ENCODE assay signal across 8 mouse cellular contexts in the genomic region with DNA sequence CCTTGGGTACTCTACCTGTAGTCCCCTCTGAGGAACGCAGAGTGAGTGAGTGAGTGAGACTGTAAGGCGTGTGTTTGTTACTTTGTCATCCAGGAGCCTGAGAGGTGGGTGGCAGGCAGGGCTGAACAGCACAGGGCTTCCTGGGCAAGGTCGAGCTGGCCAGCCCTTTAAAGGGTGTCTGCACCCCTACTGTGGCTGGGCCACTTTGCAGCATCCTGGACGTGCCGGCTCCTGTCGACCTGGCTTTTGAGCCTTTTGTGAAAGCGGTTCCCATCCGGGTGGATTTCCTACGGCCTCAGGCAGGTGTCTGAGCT. TPM values are rescaled to one million over a fixed set of nuclear protein-coding genes. Genes with fewer than 3 reads are reported as not detected.
DNase-seq lines count a peak whose midpoint lies in the region; ATAC-seq and TF ChIP-seq lines count a peak whose summit lies in the region.

No protein-coding gene starts in this region.

- no peaks in the 10 kb centered on the region for H3K9me3 ChIP-seq in kidney, postnatal 0 days (replicated peaks; ENCODE audit: low read length)
- no peaks in the 10 kb centered on the region for H3K9me3 ChIP-seq in embryonic facial prominence, embryonic 11.5 days (replicated peaks; ENCODE audit: control insufficient read depth, low read length)
- no peaks in the 10 kb centered on the region for H3K9me3 ChIP-seq in intestine, embryonic 16.5 days (ENCODE audit: control insufficient read depth, low read length)
- no peaks in the 10 kb centered on the region for H3K9me3 ChIP-seq in midbrain, embryonic 13.5 days

- H3K27me3 ChIP-seq in kidney, postnatal 0 days (ENCODE audit: insufficient read depth, low read length): no peaks in the 10 kb centered on the region
- H3K27me3 ChIP-seq in embryonic facial prominence, embryonic 11.5 days (ENCODE audit: control insufficient read depth, insufficient read depth, low read length): no peaks in the 10 kb centered on the region
- H3K27me3 ChIP-seq in intestine, embryonic 16.5 days (replicated peaks; ENCODE audit: control insufficient read depth, insufficient read depth, low read length): no peaks in the 10 kb centered on the region
- H3K27me3 ChIP-seq in midbrain, embryonic 13.5 days: no peaks in the 10 kb centered on the region

- 0 out of 2 replicates have a peak overlapping the region, but pooled peaks have one; percentile 6 for H3K4me3 ChIP-seq in kidney, postnatal 0 days (replicated peaks; ENCODE audit: low read depth, low read length)
- H3K4me3 ChIP-seq in embryonic facial prominence, embryonic 11.5 days (ENCODE audit: low read depth, low read length): no peak overlapping the region
- H3K4me3 ChIP-seq in intestine, embryonic 16.5 days (ENCODE audit: low read length): peak overlapping the region; percentile 28
- no peak overlapping the region for H3K4me3 ChIP-seq in midbrain, embryonic 13.5 days (replicated peaks)

- ATAC-seq in kidney, postnatal 0 days (replicated peaks; ENCODE audit: low FRiP score, low read depth): peak; percentile 34
- ATAC-seq in embryonic facial prominence, embryonic 11.5 days (replicated peaks; ENCODE audit: insufficient number of reproducible peaks, low FRiP score, low TSS enrichment, low read depth): peak; percentile 46; the same call in 1 of the 2 replicates
- ATAC-seq in intestine, embryonic 16.5 days: peak; percentile 42
- 0 out of 2 replicates have a peak, but pooled peaks have one; percentile 21 for ATAC-seq in midbrain, embryonic 13.5 days

- 8% methylated on average over 9 of the region's 9 CpGs for WGBS in kidney, postnatal 0 days
- under 1% methylated on average over 9 of the region's 9 CpGs for WGBS in embryonic facial prominence, embryonic 11.5 days
- WGBS in intestine, embryonic 16.5 days: 8% methylated on average over 9 of the region's 9 CpGs
- 3% methylated on average over 9 of the region's 9 CpGs for WGBS in midbrain, embryonic 13.5 days

- peaks cover 23% of the 10 kb centered on the region for H3K4me1 ChIP-seq in kidney, postnatal 0 days (replicated peaks; ENCODE audit: insufficient read depth, low read length)
- H3K4me1 ChIP-seq in embryonic facial prominence, embryonic 11.5 days (ENCODE audit: control insufficient read depth, insufficient read depth, low read length): peaks cover 14% of the 10 kb centered on the region
- H3K4me1 ChIP-seq in intestine, embryonic 16.5 days (ENCODE audit: control insufficient read depth, insufficient read depth, low read length): peaks cover 31% of the 10 kb centered on the region
- peaks cover 21% of the 10 kb centered on the region for H3K4me1 ChIP-seq in midbrain, embryonic 13.5 days (replicated peaks)

- peak overlapping the region; percentile 47 for H3K4me2 ChIP-seq in kidney, postnatal 0 days (ENCODE audit: low read length)
- H3K4me2 ChIP-seq in embryonic facial prominence, embryonic 11.5 days (ENCODE audit: low read depth, low read length): peak overlapping the region; percentile 33
- peak overlapping the region; percentile 42 for H3K4me2 ChIP-seq in intestine, embryonic 16.5 days (ENCODE audit: low read depth, low read length)
- peak overlapping the region; percentile 20; the same call in 1 of the 2 replicates for H3K4me2 ChIP-seq in midbrain, embryonic 13.5 days (replicated peaks)

- no peaks in the 10 kb centered on the region for H3K36me3 ChIP-seq in kidney, postnatal 0 days (ENCODE audit: insufficient read depth, low read length)
- no peaks in the 10 kb centered on the region for H3K36me3 ChIP-seq in embryonic facial prominence, embryonic 11.5 days (replicated peaks; ENCODE audit: control insufficient read depth, insufficient read depth, low read depth, low read length)
- no peaks in the 10 kb centered on the region for H3K36me3 ChIP-seq in intestine, embryonic 16.5 days (ENCODE audit: control insufficient read depth, insufficient read depth, low read length)
- H3K36me3 ChIP-seq in midbrain, embryonic 13.5 days: peaks cover 5% of the 10 kb centered on the region

- TF ChIP-seq CTCF in kidney, postnatal 0 days (IDR thresholded peaks at IDR 0.05; ENCODE audit: low read depth): no peak

- H3K27ac ChIP-seq in kidney, postnatal 0 days: peak overlapping the region; percentile 91
- peak overlapping the region; percentile 83 for H3K27ac ChIP-seq in embryonic facial prominence, embryonic 11.5 days (replicated peaks; ENCODE audit: low read depth, low read length)
- H3K27ac ChIP-seq in intestine, embryonic 16.5 days (ENCODE audit: low read length): no peak overlapping the region; the same call in 1 of the 2 replicates
- no peak overlapping the region for H3K27ac ChIP-seq in midbrain, embryonic 13.5 days

- peak overlapping the region; percentile 10; the same call in 1 of the 2 replicates for H3K9ac ChIP-seq in kidney, postnatal 0 days (ENCODE audit: low read depth, low read length)
- H3K9ac ChIP-seq in embryonic facial prominence, embryonic 11.5 days (replicated peaks; ENCODE audit: low read length): no peak overlapping the region
- peak overlapping the region; percentile 45 for H3K9ac ChIP-seq in intestine, embryonic 16.5 days (ENCODE audit: low read depth, low read length)
- H3K9ac ChIP-seq in midbrain, embryonic 13.5 days (replicated peaks): no peak overlapping the region

- DNase-seq in kidney, postnatal 0 days (ENCODE audit: low spot score): no peak
- DNase-seq in kidney, adult 8-10 months: no peak
- peak; percentile 44 for DNase-seq in embryonic facial prominence, embryonic 11.5 days (ENCODE audit: low spot score)
- no peak for DNase-seq in layer of hippocampus, adult 11-12 months (ENCODE audit: low spot score)
- no peak for DNase-seq in left cerebral cortex, adult 9 months (ENCODE audit: low spot score in 2 of 2)
- DNase-seq in urinary bladder, postnatal 36 days (ENCODE audit: low spot score in 2 of 2): no peak

RNA-seq across cellular contexts. Expression of gene Adnp, which starts 37.2 kb away (rescaled TPM):
- 6.0 and 13.1 TPM in 2 replicates for polyA plus RNA-seq in kidney, postnatal 0 days (2015; fragmentation: Nextera tagmentation; extraction: Ambion mirVana)
- 3.3 and 10.1 TPM in 2 replicates for polyA plus RNA-seq in embryonic facial prominence, embryonic 11.5 days (2014; fragmentation: Nextera tagmentation; extraction: Ambion mirVana)
- 0.88 and 1.0 TPM in 2 replicates for polyA plus RNA-seq in intestine, embryonic 16.5 days (2015; fragmentation: Nextera tagmentation; extraction: Ambion mirVana)
- 2.5 and 5.1 TPM in 2 replicates for polyA plus RNA-seq in midbrain, embryonic 13.5 days (2015; fragmentation: Nextera tagmentation; extraction: Ambion mirVana)

Comparison
In these comparisons a context has a peak if more than half of its experiments do, and no peak if none do; other contexts are left out.
1. H3K27ac ChIP-seq: peak in kidney, postnatal 0 days (single experiment) and embryonic facial prominence, embryonic 11.5 days (single experiment); none in intestine, embryonic 16.5 days (single experiment) and midbrain, embryonic 13.5 days (single experiment).
2. H3K4me3 ChIP-seq: peak in kidney, postnatal 0 days (single experiment) and intestine, embryonic 16.5 days (single experiment); none in embryonic facial prominence, embryonic 11.5 days (single experiment) and midbrain, embryonic 13.5 days (single experiment).
3. H3K9ac ChIP-seq: peak in kidney, postnatal 0 days (single experiment) and intestine, embryonic 16.5 days (single experiment); none in embryonic facial prominence, embryonic 11.5 days (single experiment) and midbrain, embryonic 13.5 days (single experiment).
4. Peak in every context shown above with its lines, with median percentiles within 50 percentile points of each other: ATAC-seq and H3K4me2 ChIP-seq.